Mouse (Mus musculus): ENCODE results near the gene Phc2. TPM values are rescaled to one million over a fixed set of nuclear protein-coding genes. Genes with fewer than 3 reads are reported as not detected.

The Phc2 gene
- polyA plus RNA-seq, 1 experiment from 2014 or later = 52.8 TPM

DNA sequence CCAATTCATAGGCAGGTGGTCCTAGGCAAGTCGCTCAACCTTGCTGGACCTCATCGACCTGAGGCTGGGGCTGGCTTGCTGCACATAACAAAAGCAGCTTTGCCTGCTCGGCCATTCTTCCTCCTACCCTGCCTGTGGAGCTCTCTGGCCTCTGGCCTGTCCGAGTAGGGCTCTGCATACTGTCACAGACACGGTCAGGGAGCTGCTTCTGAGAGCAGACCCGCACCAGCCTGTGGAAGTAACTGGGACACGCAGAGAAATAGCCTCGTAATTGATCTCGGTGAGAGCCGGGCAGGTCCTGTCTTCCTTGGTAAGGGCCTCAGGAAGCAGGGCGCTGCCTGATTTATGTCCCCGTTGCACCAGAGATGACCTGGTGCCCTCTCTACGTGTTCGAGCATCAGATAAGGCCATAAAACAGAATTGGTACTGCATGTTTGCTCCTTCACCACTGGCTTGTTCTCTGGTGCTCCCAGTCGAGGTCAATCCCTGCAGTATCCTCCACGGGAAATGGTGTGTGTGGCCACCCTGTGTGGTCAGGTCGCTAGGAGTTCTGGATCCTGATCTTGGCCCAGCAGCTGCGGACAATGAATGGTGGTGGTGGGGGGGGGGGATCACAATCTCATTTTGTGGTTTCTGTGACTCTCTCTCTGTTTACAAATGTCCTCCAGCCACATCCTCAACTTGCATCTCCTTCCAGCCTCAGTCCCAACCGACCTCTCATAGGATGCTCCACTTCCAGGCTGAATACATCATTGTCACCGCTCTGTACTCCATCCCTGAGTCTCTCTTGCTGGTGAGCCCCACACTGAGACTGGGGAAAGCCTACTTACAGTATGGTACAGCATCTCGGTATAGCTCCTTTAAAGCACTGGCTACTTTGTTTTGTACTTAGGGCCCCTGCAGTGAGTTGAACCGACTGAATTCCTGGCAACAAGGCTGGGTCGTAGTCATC lies 12.5 kb upstream of the Phc2 start:
- Histone ChIP-seq H3K27me3 (ENCODE audit: control insufficient read depth, insufficient read depth, low read length) (no peaks in the 10 kb centered on the region), H3K4me1 (replicated peaks; ENCODE audit: control insufficient read depth, insufficient read depth, low read length) (peaks cover 5% of the 10 kb centered on the region), H3K4me2 (replicated peaks) (no peak overlapping the region), H3K27ac (no peak overlapping the region), H3K36me3 (replicated peaks; ENCODE audit: control insufficient read depth, insufficient read depth) (no peaks in the 10 kb centered on the region), H3K9me3 (ENCODE audit: control insufficient read depth, low read length) (no peaks in the 10 kb centered on the region), H3K9ac (no peak overlapping the region), H3K4me3 (replicated peaks; ENCODE audit: low read length) (no peak overlapping the region)
- no peak for ATAC-seq (ENCODE audit: low FRiP score)
- 61% methylated on average over 23 of the region's 23 CpGs for WGBS
- no peak for DNase-seq (ENCODE audit: low spot score)

GRCm38 (mm10) chr4:128645896-128646295 lies 8.6 kb upstream of the Phc2 start:
- H3K4me2 ChIP-seq (replicated peaks) = no peak overlapping the region
- DNase-seq (ENCODE audit: low spot score) (no peak), ATAC-seq (ENCODE audit: low FRiP score) (no peak)
- no peaks in the 10 kb centered on the region for H3K27me3 ChIP-seq (ENCODE audit: control insufficient read depth, insufficient read depth, low read length)
- no peak overlapping the region for H3K4me3 ChIP-seq (replicated peaks; ENCODE audit: low read length)
- H3K27ac ChIP-seq = no peak overlapping the region
- H3K4me1 ChIP-seq (replicated peaks; ENCODE audit: control insufficient read depth, insufficient read depth, low read length) = no peaks in the 10 kb centered on the region
- no peaks in the 10 kb centered on the region for H3K9me3 ChIP-seq (ENCODE audit: control insufficient read depth, low read length)
- no peaks in the 10 kb centered on the region for H3K36me3 ChIP-seq (replicated peaks; ENCODE audit: control insufficient read depth, insufficient read depth)
- 83% methylated on average over 6 of the region's 6 CpGs for WGBS
- H3K9ac ChIP-seq = no peak overlapping the region

DNA sequence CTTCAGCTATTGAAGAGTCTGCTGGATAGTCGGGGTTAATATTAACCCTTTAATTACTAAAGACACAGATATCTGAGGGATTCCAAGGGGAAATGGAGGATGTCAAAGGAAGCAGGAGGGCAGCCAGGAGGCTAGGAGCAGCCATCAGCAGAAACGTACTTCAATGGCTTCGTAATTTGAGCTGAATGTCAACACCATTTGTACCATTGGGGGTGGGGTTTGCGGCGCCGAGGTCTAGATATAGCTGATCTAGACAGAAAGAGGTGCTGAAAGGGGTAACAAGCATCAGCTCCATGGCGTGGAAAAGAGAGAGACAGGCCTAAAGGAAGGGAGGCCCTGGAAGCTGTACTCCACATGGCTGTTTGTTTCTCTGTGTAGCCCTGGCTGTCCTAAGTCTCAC lies 7.7 kb upstream of the Phc2 start:
- H3K9ac ChIP-seq = no peak overlapping the region
- no peaks in the 10 kb centered on the region; the same call in 1 of the 2 replicates for H3K4me1 ChIP-seq (replicated peaks; ENCODE audit: control insufficient read depth, insufficient read depth, low read length)
- WGBS = 58% methylated on average over 7 of the region's 7 CpGs
- H3K9me3 ChIP-seq (ENCODE audit: control insufficient read depth, low read length) = no peaks in the 10 kb centered on the region
- no peak for ATAC-seq (ENCODE audit: low FRiP score)
- no peak overlapping the region for H3K4me2 ChIP-seq (replicated peaks)
- no peak overlapping the region for H3K4me3 ChIP-seq (replicated peaks; ENCODE audit: low read length)
- H3K27ac ChIP-seq = no peak overlapping the region
- no peaks in the 10 kb centered on the region for H3K27me3 ChIP-seq (ENCODE audit: control insufficient read depth, insufficient read depth, low read length)
- H3K36me3 ChIP-seq (replicated peaks; ENCODE audit: control insufficient read depth, insufficient read depth) = no peaks in the 10 kb centered on the region
- DNase-seq (ENCODE audit: low spot score) = no peak

DNA sequence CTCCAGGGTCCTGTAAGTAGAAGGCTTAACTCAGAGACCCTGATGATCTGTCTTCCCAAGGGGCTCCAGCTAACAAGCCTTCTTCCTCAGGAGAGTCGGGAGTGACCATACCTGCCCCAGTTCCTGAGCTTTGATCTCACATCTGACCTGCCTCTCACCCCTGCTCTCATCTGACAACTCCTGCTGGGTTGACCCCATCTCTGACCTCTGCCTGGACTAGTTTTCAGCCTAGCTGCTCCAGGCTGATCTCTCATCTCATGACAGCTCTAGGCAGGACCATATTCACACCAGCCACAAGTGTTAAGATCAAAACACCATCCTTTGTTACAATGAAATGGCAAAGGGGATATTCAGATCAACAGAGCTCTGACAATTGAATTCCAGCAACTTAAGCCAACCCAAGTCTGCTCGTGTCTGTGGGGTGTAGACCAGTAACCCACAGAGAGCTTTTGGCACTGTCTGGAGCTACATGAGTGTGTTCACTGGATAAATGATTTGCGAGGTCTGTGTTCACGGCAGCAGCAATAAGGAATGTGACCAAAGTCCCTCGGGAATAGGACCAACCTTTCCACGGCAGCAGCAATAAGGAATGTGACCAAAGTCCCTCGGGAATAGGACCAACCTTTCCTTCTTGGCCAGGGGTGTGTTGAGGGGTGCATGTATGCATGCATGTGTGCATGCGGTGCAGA lies 5.8 kb upstream of the Phc2 start:
- Histone ChIP-seq H3K4me3 (replicated peaks; ENCODE audit: low read length) (no peak overlapping the region), H3K4me2 (replicated peaks) (no peak overlapping the region), H3K27ac (no peak overlapping the region), H3K9me3 (ENCODE audit: control insufficient read depth, low read length) (no peaks in the 10 kb centered on the region), H3K9ac (no peak overlapping the region), H3K36me3 (replicated peaks; ENCODE audit: control insufficient read depth, insufficient read depth) (no peaks in the 10 kb centered on the region), H3K27me3 (ENCODE audit: control insufficient read depth, insufficient read depth, low read length) (no peaks in the 10 kb centered on the region), H3K4me1 (replicated peaks; ENCODE audit: control insufficient read depth, insufficient read depth, low read length) (peaks cover 9% of the 10 kb centered on the region)
- DNase-seq (ENCODE audit: low spot score) (no peak), ATAC-seq (ENCODE audit: low FRiP score) (no peak)
- 59% methylated on average over 8 of the region's 8 CpGs for WGBS

DNA sequence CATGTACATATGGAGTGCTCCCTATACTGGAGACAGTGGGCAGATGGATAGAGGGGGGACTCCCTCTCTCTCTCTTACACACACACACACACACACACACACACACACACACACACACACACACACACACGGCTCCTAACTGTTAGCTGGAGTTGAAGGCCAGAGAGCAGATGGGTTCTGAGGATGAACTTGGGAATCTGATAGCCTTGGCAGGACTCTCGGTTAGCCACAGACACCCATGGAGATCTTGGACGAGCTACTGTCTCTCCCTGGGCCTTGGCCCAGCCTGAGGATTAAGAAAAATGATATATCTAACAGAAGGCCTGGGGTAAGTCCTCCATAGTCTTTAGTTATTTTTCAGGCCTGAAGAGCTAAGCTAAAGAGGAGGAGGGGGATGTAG lies 3.0 kb upstream of the Phc2 start:
- Histone ChIP-seq H3K4me3 (replicated peaks; ENCODE audit: low read length) (no peak overlapping the region), H3K4me1 (replicated peaks; ENCODE audit: control insufficient read depth, insufficient read depth, low read length) (peaks cover 25% of the 10 kb centered on the region), H3K27ac (no peak overlapping the region), H3K27me3 (ENCODE audit: control insufficient read depth, insufficient read depth, low read length) (no peaks in the 10 kb centered on the region), H3K36me3 (replicated peaks; ENCODE audit: control insufficient read depth, insufficient read depth) (no peaks in the 10 kb centered on the region), H3K9me3 (ENCODE audit: control insufficient read depth, low read length) (no peaks in the 10 kb centered on the region), H3K4me2 (replicated peaks) (no peak overlapping the region), H3K9ac (no peak overlapping the region)
- no peak for ATAC-seq (ENCODE audit: low FRiP score)
- WGBS = 73% methylated on average over 3 of the region's 3 CpGs
- DNase-seq (ENCODE audit: low spot score) = no peak

GRCm38 (mm10) chr4:128652584-128653298 lies 1.8 kb upstream of the Phc2 start:
- H3K36me3 ChIP-seq (replicated peaks; ENCODE audit: control insufficient read depth, insufficient read depth) = no peaks in the 10 kb centered on the region
- no peak overlapping the region for H3K9ac ChIP-seq
- no peak overlapping the region for H3K4me3 ChIP-seq (replicated peaks; ENCODE audit: low read length)
- WGBS = 41% methylated on average over 5 of the region's 5 CpGs
- H3K4me2 ChIP-seq (replicated peaks) = no peak overlapping the region
- no peak for DNase-seq (ENCODE audit: low spot score)
- peak overlapping the region; percentile 63 for H3K27ac ChIP-seq
- ATAC-seq (ENCODE audit: low FRiP score) = no peak
- H3K4me1 ChIP-seq (replicated peaks; ENCODE audit: control insufficient read depth, insufficient read depth, low read length) = peaks cover 31% of the 10 kb centered on the region
- H3K27me3 ChIP-seq (ENCODE audit: control insufficient read depth, insufficient read depth, low read length) = no peaks in the 10 kb centered on the region
- H3K9me3 ChIP-seq (ENCODE audit: control insufficient read depth, low read length) = no peaks in the 10 kb centered on the region

DNA sequence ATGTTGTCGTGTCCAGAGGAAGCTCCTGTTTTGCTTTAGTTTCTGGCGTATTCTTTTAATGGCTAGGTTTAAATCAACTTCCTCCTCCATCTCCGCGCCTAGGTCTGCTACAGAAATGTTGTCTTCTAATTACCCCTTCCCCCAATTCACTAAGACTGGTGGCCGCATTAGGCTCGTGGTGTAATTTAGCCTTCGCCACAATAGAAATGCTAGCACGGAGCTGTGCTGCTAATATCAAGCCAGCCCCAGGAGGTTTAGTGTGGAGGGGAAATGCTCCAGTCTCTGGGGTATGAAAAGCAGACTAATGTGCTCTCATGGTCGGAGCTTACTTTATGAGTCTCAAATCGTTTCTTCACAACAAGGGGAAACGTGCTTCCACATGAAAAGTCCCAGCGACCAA lies 944 bp downstream of the Phc2 start:
- Histone ChIP-seq H3K27ac (peak overlapping the region; percentile 94), H3K9me3 (ENCODE audit: control insufficient read depth, low read length) (no peaks in the 10 kb centered on the region), H3K9ac (peak overlapping the region; percentile 79), H3K4me2 (replicated peaks) (peak overlapping the region; percentile 80), H3K4me1 (replicated peaks; ENCODE audit: control insufficient read depth, insufficient read depth, low read length) (peaks cover 31% of the 10 kb centered on the region), H3K36me3 (replicated peaks; ENCODE audit: control insufficient read depth, insufficient read depth) (no peaks in the 10 kb centered on the region), H3K4me3 (replicated peaks; ENCODE audit: low read length) (peak overlapping the region; percentile 77), H3K27me3 (ENCODE audit: control insufficient read depth, insufficient read depth, low read length) (no peaks in the 10 kb centered on the region)
- DNase-seq (ENCODE audit: low spot score) (no peak), ATAC-seq (ENCODE audit: low FRiP score) (no peak)
- 4% methylated on average over 12 of the region's 12 CpGs for WGBS

- ATAC-seq (ENCODE audit: low FRiP score) (no peak), DNase-seq (ENCODE audit: low spot score) (no peak)
- H3K36me3 ChIP-seq (replicated peaks; ENCODE audit: control insufficient read depth, insufficient read depth) = no peaks in the 10 kb centered on the region
- no peak overlapping the region for H3K9ac ChIP-seq
- no peak overlapping the region for H3K27ac ChIP-seq
- H3K4me2 ChIP-seq (replicated peaks) = no peak overlapping the region
- no peaks in the 10 kb centered on the region for H3K9me3 ChIP-seq (ENCODE audit: control insufficient read depth, low read length)
- peaks cover 19% of the 10 kb centered on the region; the same call in 1 of the 2 replicates for H3K4me1 ChIP-seq (replicated peaks; ENCODE audit: control insufficient read depth, insufficient read depth, low read length)
- no peaks in the 10 kb centered on the region for H3K27me3 ChIP-seq (ENCODE audit: control insufficient read depth, insufficient read depth, low read length)
- 85% methylated on average over 8 of the region's 8 CpGs for WGBS
- no peak overlapping the region for H3K4me3 ChIP-seq (replicated peaks; ENCODE audit: low read length)
Observed at GRCm38 (mm10) chr4:128660196-128660595, 5.7 kb downstream of the Phc2 start.

DNA sequence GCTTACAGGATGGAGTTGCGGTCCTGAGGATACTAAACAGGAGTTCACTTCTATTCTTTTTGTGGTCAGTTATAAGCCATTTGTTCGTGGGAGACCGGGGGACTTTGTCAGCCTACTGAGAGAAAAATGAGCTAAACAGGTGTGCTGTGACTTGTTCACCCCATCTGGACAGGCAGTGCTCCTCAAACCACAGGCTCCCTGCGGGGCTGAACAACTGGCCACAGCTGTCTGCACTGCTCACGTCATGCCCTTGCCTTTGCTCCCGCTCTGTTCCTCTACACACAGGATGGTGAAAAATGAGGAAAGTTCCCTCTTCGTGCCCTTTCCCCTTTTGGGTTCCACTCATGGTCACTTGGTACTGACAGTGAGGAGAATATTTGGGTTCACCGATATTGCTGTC lies 6.6 kb downstream of the Phc2 start:
- no peaks in the 10 kb centered on the region for H3K36me3 ChIP-seq (replicated peaks; ENCODE audit: control insufficient read depth, insufficient read depth)
- H3K27ac ChIP-seq = no peak overlapping the region
- H3K4me2 ChIP-seq (replicated peaks) = no peak overlapping the region
- H3K9me3 ChIP-seq (ENCODE audit: control insufficient read depth, low read length) = no peaks in the 10 kb centered on the region
- 81% methylated on average over 8 of the region's 8 CpGs for WGBS
- H3K4me1 ChIP-seq (replicated peaks; ENCODE audit: control insufficient read depth, insufficient read depth, low read length) = peaks cover 13% of the 10 kb centered on the region; the same call in 1 of the 2 replicates
- H3K4me3 ChIP-seq (replicated peaks; ENCODE audit: low read length) = no peak overlapping the region
- no peak overlapping the region for H3K9ac ChIP-seq
- ATAC-seq (ENCODE audit: low FRiP score) = no peak
- no peaks in the 10 kb centered on the region for H3K27me3 ChIP-seq (ENCODE audit: control insufficient read depth, insufficient read depth, low read length)
- DNase-seq (ENCODE audit: low spot score) = no peak
